ENCODE assay signal across 8 mouse cellular contexts in genomic region chr2:73351927-73352374, GRCm38 (mm10). TPM values are rescaled to one million over a fixed set of nuclear protein-coding genes. Genes with fewer than 3 reads are reported as not detected.
DNase-seq lines count a peak whose midpoint lies in the region; ATAC-seq and TF ChIP-seq lines count a peak whose summit lies in the region.

No protein-coding gene starts in this region.

- no peak overlapping the region for H3K4me2 ChIP-seq in liver, embryonic 12.5 days
- no peak overlapping the region for H3K4me2 ChIP-seq in liver, embryonic 11.5 days
- H3K4me2 ChIP-seq in hindbrain, embryonic 13.5 days: no peak overlapping the region

- no peak for TF ChIP-seq CTCF in cortical plate, adult 2 months (IDR thresholded peaks at IDR 0.05; ENCODE audit: extremely low read depth, insufficient read depth, low read length)

- peaks cover 21% of the 10 kb centered on the region for H3K36me3 ChIP-seq in liver, embryonic 12.5 days
- H3K36me3 ChIP-seq in liver, embryonic 11.5 days (ENCODE audit: control insufficient read depth, insufficient read depth, low read length): no peaks in the 10 kb centered on the region
- peaks cover 11% of the 10 kb centered on the region for H3K36me3 ChIP-seq in hindbrain, embryonic 13.5 days

- no peak for ATAC-seq in liver, embryonic 12.5 days
- ATAC-seq in liver, embryonic 11.5 days (replicated peaks; ENCODE audit: low FRiP score): no peak
- ATAC-seq in hindbrain, embryonic 13.5 days (ENCODE audit: low FRiP score): no peak
- no peak for ATAC-seq in megakaryocyte-erythroid progenitor cell, adult 5-6 weeks (replicated peaks; ENCODE audit: low FRiP score, low TSS enrichment, poor library complexity, severe bottlenecking)

- H3K9me3 ChIP-seq in liver, embryonic 12.5 days (replicated peaks): no peaks in the 10 kb centered on the region
- H3K9me3 ChIP-seq in liver, embryonic 11.5 days (ENCODE audit: control insufficient read depth, low read length): no peaks in the 10 kb centered on the region
- no peaks in the 10 kb centered on the region for H3K9me3 ChIP-seq in hindbrain, embryonic 13.5 days

- 68% methylated on average over 7 of the region's 7 CpGs for WGBS in liver, embryonic 12.5 days (ENCODE audit: insufficient replicate concordance)
- WGBS in liver, embryonic 11.5 days: 69% methylated on average over 7 of the region's 7 CpGs
- 57% methylated on average over 7 of the region's 7 CpGs for WGBS in hindbrain, embryonic 13.5 days

- TF ChIP-seq POLR2A in cortical plate, adult 2 months (IDR thresholded peaks at IDR 0.05; ENCODE audit: extremely low read depth, insufficient read depth, low read length): no peak

- no peak for DNase-seq in liver, embryonic 11.5 days (ENCODE audit: low spot score)
- DNase-seq in lung, postnatal 14 days: peak; percentile 21
- DNase-seq in right cerebral cortex, postnatal 14 days: no peak
- DNase-seq in frontal cortex, postnatal 10 days (ENCODE audit: low spot score in 2 of 2): no peak

- no peak overlapping the region for H3K4me3 ChIP-seq in liver, embryonic 12.5 days
- H3K4me3 ChIP-seq in liver, embryonic 11.5 days (ENCODE audit: low read depth, low read length): no peak overlapping the region
- H3K4me3 ChIP-seq in cortical plate, adult 2 months (ENCODE audit: insufficient read depth, low read length): no peak overlapping the region
- no peak overlapping the region for H3K4me3 ChIP-seq in hindbrain, embryonic 13.5 days

- no peaks in the 10 kb centered on the region for H3K27me3 ChIP-seq in liver, embryonic 12.5 days (replicated peaks)
- H3K27me3 ChIP-seq in liver, embryonic 11.5 days (replicated peaks; ENCODE audit: control insufficient read depth, insufficient read depth, low read length): no peaks in the 10 kb centered on the region
- H3K27me3 ChIP-seq in hindbrain, embryonic 13.5 days: no peaks in the 10 kb centered on the region

- H3K4me1 ChIP-seq in liver, embryonic 12.5 days: peaks cover 22% of the 10 kb centered on the region
- peaks cover 3% of the 10 kb centered on the region for H3K4me1 ChIP-seq in liver, embryonic 11.5 days (replicated peaks; ENCODE audit: control insufficient read depth, insufficient read depth, low read length)
- H3K4me1 ChIP-seq in cortical plate, adult 2 months (ENCODE audit: control insufficient read depth, insufficient read depth, low read length): peaks cover 2% of the 10 kb centered on the region; the same call in 1 of the 2 replicates
- peaks cover 8% of the 10 kb centered on the region for H3K4me1 ChIP-seq in hindbrain, embryonic 13.5 days (replicated peaks)

- H3K27ac ChIP-seq in liver, embryonic 12.5 days: 0 out of 2 replicates have a peak overlapping the region, but pooled peaks have one; percentile 2
- no peak overlapping the region for H3K27ac ChIP-seq in liver, embryonic 11.5 days (ENCODE audit: low read depth, low read length)
- peak overlapping the region; percentile 89 for H3K27ac ChIP-seq in cortical plate, adult 2 months (ENCODE audit: insufficient read depth, low read length)
- H3K27ac ChIP-seq in hindbrain, embryonic 13.5 days: peak overlapping the region; percentile 44; the same call in 1 of the 2 replicates

- no peak overlapping the region for H3K9ac ChIP-seq in liver, embryonic 12.5 days
- no peak overlapping the region for H3K9ac ChIP-seq in liver, embryonic 11.5 days (ENCODE audit: low read depth, low read length)
- H3K9ac ChIP-seq in hindbrain, embryonic 13.5 days: no peak overlapping the region

RNA-seq across cellular contexts. Expression of gene Gpr155, which starts 34.4 kb away (rescaled TPM):
- 8.7 and 9.2 TPM in 2 replicates for polyA plus RNA-seq in liver, embryonic 12.5 days (2016; fragmentation: Nextera tagmentation; extraction: Ambion mirVana)
- 6.3 and 8.4 TPM in 2 replicates for polyA plus RNA-seq in liver, embryonic 11.5 days (2014; fragmentation: Nextera tagmentation; extraction: Ambion mirVana)
- 25.9 and 26.6 TPM in 2 replicates for polyA plus RNA-seq in cortical plate, adult 2 months (2012; rRNA removed)
- 12.4 and 12.7 TPM in 2 replicates for polyA plus RNA-seq in hindbrain, embryonic 13.5 days (2015; fragmentation: Nextera tagmentation; extraction: Ambion mirVana)
- total RNA-seq in megakaryocyte-erythroid progenitor cell, adult 5-6 weeks (2014; fragmentation: Nextera tagmentation): 4.7 and 8.0 TPM in 2 replicates
- 4.5 and 7.8 TPM in 2 replicates for total RNA-seq in megakaryocyte-erythroid progenitor cell, adult 5-6 weeks (2017)

RNA-seq across cellular contexts. Expression of gene Cir1, which starts 39.5 kb away (rescaled TPM):
- polyA plus RNA-seq in liver, embryonic 12.5 days (2016; fragmentation: Nextera tagmentation; extraction: Ambion mirVana): 17.4 and 19.1 TPM in 2 replicates
- 22.1 and 22.6 TPM in 2 replicates for polyA plus RNA-seq in liver, embryonic 11.5 days (2014; fragmentation: Nextera tagmentation; extraction: Ambion mirVana)
- 26.7 and 29.2 TPM in 2 replicates for polyA plus RNA-seq in cortical plate, adult 2 months (2012; rRNA removed)
- 31.9 and 33.0 TPM in 2 replicates for polyA plus RNA-seq in hindbrain, embryonic 13.5 days (2015; fragmentation: Nextera tagmentation; extraction: Ambion mirVana)
- total RNA-seq in megakaryocyte-erythroid progenitor cell, adult 5-6 weeks (2014; fragmentation: Nextera tagmentation): 20.2 and 28.4 TPM in 2 replicates
- total RNA-seq in megakaryocyte-erythroid progenitor cell, adult 5-6 weeks (2017): 28.3 and 36.9 TPM in 2 replicates

RNA-seq across cellular contexts. Expression of gene Scrn3, which starts 39.5 kb away (rescaled TPM):
- 27.1 and 28.3 TPM in 2 replicates for polyA plus RNA-seq in liver, embryonic 12.5 days (2016; fragmentation: Nextera tagmentation; extraction: Ambion mirVana)
- 27.6 and 31.6 TPM in 2 replicates for polyA plus RNA-seq in liver, embryonic 11.5 days (2014; fragmentation: Nextera tagmentation; extraction: Ambion mirVana)
- polyA plus RNA-seq in cortical plate, adult 2 months (2012; rRNA removed): 22.8 and 24.8 TPM in 2 replicates
- 9.0 and 9.9 TPM in 2 replicates for polyA plus RNA-seq in hindbrain, embryonic 13.5 days (2015; fragmentation: Nextera tagmentation; extraction: Ambion mirVana)
- 33.3 and 38.3 TPM in 2 replicates for total RNA-seq in megakaryocyte-erythroid progenitor cell, adult 5-6 weeks (2014; fragmentation: Nextera tagmentation)
- total RNA-seq in megakaryocyte-erythroid progenitor cell, adult 5-6 weeks (2017): 54.5 and 79.7 TPM in 2 replicates
